Mouse (Mus musculus) left cerebral cortex, adult 9 months (tissue): ENCODE data around the gene Ccdc149.

Source experiments
- DNase-seq, 2 experiments: peaks; one replicate each; pipeline ENCODE4 v3.0.0; 2022; ENCODE audit warnings: low spot score in 2 of 2

Ccdc149 gene

GRCm38 (mm10) chr5:52470991-52471801 is at the start of gene Ccdc149:
TSS of gene Ccdc149 (minus strand) at chr5:52471521.
- DNase-seq = peak; percentile 80 to 88

DNA sequence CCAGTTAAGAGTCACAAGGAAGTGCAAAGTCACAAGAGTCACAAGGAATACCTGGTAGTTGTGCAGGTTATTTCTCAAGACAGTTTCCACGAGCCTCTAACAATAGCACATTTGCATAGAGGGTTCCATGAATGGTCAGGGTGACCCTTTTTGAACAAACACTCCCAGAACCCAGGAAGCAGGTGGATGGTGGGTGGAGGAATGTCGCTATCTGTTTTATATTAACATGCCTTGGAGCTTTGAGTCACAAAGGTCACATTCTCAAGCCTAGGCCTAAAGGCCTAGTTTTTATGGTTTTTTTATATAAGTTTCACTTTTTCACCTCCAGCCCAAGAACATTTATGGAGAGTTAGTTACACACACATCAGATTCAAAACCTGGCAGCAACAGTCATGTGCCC is 48.6 kb upstream of the Ccdc149 start:
- no peak for DNase-seq

GRCm38 (mm10) chr5:52516072-52516476 is 44.8 kb upstream of the Ccdc149 start:
- DNase-seq = peak; percentile 21 to 23

GRCm38 (mm10) chr5:52515246-52516021 is 44.1 kb upstream of the Ccdc149 start:
- peak in 1 of 2 experiments; percentile 70 for DNase-seq

- peak in 1 of 2 experiments; percentile 17 for DNase-seq
These were observed 39.8 kb upstream of the Ccdc149 start for GRCm38 (mm10) chr5:52511089-52511488.

DNA sequence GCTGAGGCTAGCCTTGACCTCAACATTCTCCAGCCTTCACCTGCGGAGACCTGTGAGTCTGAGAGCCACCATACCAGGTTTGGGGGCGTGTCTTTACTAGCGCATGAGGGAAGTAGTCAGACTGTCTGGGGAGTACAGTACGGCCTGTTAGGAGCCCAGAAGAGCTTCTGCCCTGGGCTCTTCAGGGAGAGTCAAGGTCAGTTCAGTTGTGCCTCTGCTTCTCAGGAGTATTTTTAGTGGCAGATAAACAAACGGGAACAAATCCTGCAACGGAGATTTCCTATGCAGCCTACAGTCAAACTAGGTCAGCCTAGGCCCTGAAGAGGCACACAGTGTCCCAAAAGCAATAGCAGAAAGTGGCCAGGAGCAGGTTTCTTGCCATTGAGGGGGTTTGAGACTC is 38.1 kb upstream of the Ccdc149 start:
- DNase-seq = no peak

DNA sequence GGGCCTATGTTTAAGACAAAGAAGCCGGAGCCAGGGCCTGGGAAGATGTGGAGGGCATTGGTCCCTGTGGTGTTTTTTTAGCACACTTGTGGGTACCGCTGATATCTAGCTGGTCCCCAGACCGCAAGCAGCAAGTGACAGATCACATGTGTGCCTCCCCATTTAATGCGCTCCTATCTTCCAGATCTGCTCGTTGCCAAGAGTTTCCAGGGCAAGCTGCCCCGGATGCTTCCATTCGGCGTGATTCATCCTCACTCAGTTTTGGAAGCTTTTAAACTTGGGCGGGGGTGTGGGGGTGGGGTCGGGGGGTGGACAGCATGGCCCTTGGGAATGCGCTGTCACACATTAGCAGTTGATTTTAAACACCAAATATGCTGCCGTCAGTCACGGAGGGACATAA is 33.3 kb upstream of the Ccdc149 start:
- DNase-seq = no peak

DNA sequence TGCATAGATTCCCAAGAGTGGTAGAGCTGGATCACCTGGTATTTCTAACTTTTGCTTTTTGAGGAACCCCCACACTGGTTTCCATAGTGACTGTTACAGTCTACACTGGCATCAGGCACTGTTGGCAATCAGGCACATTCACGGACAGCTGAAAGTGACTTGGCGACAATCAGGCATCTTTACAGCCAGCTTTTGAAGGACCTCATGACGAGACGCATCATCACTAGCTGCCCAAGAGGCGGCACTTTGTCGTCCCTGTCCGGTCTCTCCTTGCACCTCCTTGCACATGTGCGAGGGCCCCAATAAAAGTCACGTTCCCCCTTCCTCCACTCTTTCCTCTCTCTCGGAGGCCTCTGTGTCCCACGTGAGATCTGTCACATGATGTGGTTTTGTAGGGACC is 32.8 kb upstream of the Ccdc149 start:
- DNase-seq = no peak

DNA sequence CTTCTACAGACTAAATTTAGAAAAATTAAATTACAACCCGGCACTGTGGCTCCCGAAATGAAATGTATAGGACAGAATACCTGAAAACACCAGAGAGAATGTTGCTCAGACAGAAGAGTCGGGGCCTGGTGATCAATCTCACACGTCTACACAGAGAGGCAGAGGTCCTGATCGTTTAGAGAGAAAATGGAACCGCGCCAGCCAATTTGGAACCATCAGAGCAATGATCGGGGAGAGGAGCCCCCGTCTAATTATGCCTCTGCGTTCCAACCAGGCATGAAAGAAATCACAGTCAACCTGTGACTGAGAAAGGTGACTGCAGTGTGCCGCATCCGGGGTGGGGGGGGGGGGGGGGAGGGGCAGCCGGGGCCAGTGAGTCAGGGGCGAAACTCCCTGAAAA is 24.4 kb upstream of the Ccdc149 start:
- DNase-seq = no peak

- no peak for DNase-seq
These were observed 20.2 kb upstream of the Ccdc149 start for GRCm38 (mm10) chr5:52491496-52491895.

GRCm38 (mm10) chr5:52487559-52488430 is 16.5 kb upstream of the Ccdc149 start:
- DNase-seq = no peak

GRCm38 (mm10) chr5:52476826-52477225 is 5.5 kb upstream of the Ccdc149 start:
- peak in 1 of 2 experiments; percentile 22 for DNase-seq

DNA sequence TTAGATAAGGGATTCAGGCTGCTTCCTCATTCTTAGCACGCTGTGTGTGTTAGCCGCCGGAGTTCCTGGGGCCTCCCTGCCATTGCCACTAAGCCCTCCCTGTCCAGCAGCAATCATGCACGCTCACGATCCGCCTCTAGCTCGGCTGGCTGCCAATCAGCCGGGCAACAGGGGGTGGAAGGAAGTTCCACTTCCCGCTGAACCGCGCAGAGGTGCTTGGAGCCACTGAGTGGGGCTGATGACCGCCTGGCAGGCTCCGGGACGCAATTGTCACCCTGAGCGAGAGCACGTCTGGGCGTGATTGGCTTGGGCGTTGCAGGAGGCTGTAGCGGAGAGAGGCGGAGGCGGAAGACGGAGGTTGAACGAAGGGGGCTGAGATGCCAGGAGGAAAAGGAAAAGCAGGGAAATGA is 5.0 kb upstream of the Ccdc149 start:
- DNase-seq = peak in 1 of 2 experiments; percentile 76

- DNase-seq = no peak
These were observed 2.7 kb upstream of the Ccdc149 start for GRCm38 (mm10) chr5:52473988-52474387.

GRCm38 (mm10) chr5:52470551-52470950 is 770 bp downstream of the Ccdc149 start:
- DNase-seq = no peak

- no peak for DNase-seq
These were observed 3.5 kb downstream of the Ccdc149 start for GRCm38 (mm10) chr5:52467841-52468240.

- DNase-seq = no peak
These were observed 8.9 kb downstream of the Ccdc149 start for GRCm38 (mm10) chr5:52462447-52462846.

DNA sequence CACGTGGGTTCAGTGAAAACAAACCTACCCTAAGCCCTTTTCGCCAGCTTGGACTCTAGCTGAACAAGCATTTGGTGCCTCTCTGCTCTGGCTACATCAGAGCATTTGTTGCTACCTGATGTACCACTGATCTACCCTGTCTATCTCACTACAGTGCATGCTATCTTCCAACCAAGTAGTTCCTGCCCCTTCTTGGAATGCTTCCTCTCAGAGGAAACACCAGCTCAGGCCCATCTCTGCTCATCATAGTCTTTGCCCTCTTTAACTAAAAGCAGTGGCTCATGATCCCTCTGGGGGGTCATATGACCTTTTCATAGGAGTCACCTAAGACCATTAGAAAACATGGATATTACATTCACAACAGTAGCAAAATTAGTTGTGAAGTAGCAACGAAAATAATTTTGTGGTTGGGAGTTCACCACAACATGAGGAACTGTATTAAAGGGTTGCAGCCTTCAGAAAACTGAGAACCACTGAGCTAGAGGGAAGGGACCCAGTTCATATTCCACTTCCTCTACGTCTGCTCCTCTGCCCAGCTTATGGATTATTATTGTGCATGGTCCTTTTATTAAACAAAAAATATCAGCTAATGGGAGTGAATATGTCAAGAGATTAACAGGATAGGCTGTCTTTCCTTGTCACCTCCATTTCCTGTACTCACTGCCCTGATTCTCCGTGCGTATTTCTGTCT is 9.7 kb downstream of the Ccdc149 start:
- DNase-seq = no peak

DNA sequence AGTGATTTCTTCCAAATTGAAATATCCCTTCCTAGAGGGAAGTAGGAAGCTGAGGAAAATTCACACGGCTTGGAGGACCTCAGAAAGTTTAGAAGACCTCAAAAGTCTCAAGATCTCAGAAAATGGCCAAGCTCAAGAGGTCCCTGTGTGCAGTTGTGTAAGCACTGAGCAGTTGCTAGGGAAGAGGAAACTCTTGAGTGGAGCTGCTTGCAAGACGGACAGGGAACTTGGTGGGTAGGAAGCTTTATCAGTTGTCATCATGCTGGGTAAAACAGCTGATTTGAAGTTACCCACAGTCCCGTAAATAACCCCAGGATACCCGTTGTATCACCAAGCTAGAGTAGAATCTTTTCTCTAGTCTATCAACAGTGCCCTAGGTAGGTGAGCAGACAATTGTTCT is 12.0 kb downstream of the Ccdc149 start:
- no peak for DNase-seq

GRCm38 (mm10) chr5:52457154-52457553 is 14.2 kb downstream of the Ccdc149 start:
- no peak for DNase-seq

GRCm38 (mm10) chr5:52450821-52451220 is 20.5 kb downstream of the Ccdc149 start:
- DNase-seq = no peak
